Mouse (Mus musculus) neural tube, embryonic 11.5 days (tissue): ENCODE results near the gene Gse1. TPM values are rescaled to one million over a fixed set of nuclear protein-coding genes. Genes with fewer than 3 reads are reported as not detected.
A peak's percentile ranks its signal among the peaks of the same experiment; 100 is the strongest.

Source experiments
- ATAC-seq: fragments of 200-750 bp; cut with Nextera tagmentation; 2 replicates; pipeline ENCODE4 v1.8.0; 2017; ENCODE audit warnings: moderate number of reproducible peaks, mild to moderate bottlenecking, moderate TSS enrichment, moderate library complexity; ENCODE audit not compliant: insufficient read depth, low FRiP score, low TSS enrichment
- DNase-seq: peaks from one replicate; pipeline ENCODE4 v3.0.0-alpha.2; 2015; ENCODE audit warnings: low spot score
- H3K27ac ChIP-seq: fragments of 300-500 bp; sonication (generic); 2 replicates; pipeline ENCODE4 v1.5.1; 2014; ENCODE audit warnings: low read depth, mild to moderate bottlenecking, low read length
- H3K27me3 ChIP-seq: fragments of 300-500 bp; sonication (generic); 2 replicates; pipeline ENCODE4 v1.6.1; 2014; ENCODE audit warnings: mild to moderate bottlenecking, low read length, mixed read lengths; ENCODE audit not compliant: control insufficient read depth, insufficient read depth
- H3K36me3 ChIP-seq: fragments of 300-500 bp; sonication (generic); 2 replicates; pipeline ENCODE4 v1.6.1; 2014; ENCODE audit warnings: mild to moderate bottlenecking, low read length, moderate library complexity, mixed read lengths; ENCODE audit not compliant: control insufficient read depth, insufficient read depth
- H3K4me1 ChIP-seq: fragments of 300-500 bp; sonication (generic); 2 replicates; pipeline ENCODE4 v1.6.1; 2014; ENCODE audit warnings: low read length, mixed read lengths; ENCODE audit not compliant: control insufficient read depth, insufficient read depth
- H3K4me2 ChIP-seq: fragments of 300-500 bp; sonication (generic); 2 replicates; pipeline ENCODE4 v1.6.1; 2014; ENCODE audit warnings: low read depth, mild to moderate bottlenecking, moderate library complexity
- H3K4me3 ChIP-seq: fragments of 300-500 bp; sonication (generic); 2 replicates; pipeline ENCODE4 v1.5.1; 2014; ENCODE audit warnings: low read depth, low read length
- H3K9ac ChIP-seq: fragments of 300-500 bp; sonication (generic); 2 replicates; pipeline ENCODE4 v1.6.1; 2014; ENCODE audit warnings: mild to moderate bottlenecking, low read length
- H3K9me3 ChIP-seq: fragments of 300-500 bp; sonication (generic); 2 replicates; pipeline ENCODE4 v1.6.1; 2016; ENCODE audit warnings: low read length; ENCODE audit not compliant: control insufficient read depth
- WGBS: fragments of 180-500 bp; shearing (Covaris S2); extraction: QIAGEN DNeasy Blood & Tissue Kit; methylation state at CpG from one replicate; pipeline ENCODE4 v1.1.7; 2014; 5-methylcytosine and 5-hydroxymethylcytosine counted together
- polyA plus RNA-seq: library from polyadenylated mRNA; unstranded; fragments of >200 nt; fragmentation: Nextera tagmentation; extraction: Ambion mirVana; gene quantifications from 2 replicates; pipeline ENCODE4 v1.2.1, GENCODE M21; 2014

Gse1 gene
- polyA plus RNA-seq, 1 experiment from 2014 or later, result 33.5 TPM

DNA sequence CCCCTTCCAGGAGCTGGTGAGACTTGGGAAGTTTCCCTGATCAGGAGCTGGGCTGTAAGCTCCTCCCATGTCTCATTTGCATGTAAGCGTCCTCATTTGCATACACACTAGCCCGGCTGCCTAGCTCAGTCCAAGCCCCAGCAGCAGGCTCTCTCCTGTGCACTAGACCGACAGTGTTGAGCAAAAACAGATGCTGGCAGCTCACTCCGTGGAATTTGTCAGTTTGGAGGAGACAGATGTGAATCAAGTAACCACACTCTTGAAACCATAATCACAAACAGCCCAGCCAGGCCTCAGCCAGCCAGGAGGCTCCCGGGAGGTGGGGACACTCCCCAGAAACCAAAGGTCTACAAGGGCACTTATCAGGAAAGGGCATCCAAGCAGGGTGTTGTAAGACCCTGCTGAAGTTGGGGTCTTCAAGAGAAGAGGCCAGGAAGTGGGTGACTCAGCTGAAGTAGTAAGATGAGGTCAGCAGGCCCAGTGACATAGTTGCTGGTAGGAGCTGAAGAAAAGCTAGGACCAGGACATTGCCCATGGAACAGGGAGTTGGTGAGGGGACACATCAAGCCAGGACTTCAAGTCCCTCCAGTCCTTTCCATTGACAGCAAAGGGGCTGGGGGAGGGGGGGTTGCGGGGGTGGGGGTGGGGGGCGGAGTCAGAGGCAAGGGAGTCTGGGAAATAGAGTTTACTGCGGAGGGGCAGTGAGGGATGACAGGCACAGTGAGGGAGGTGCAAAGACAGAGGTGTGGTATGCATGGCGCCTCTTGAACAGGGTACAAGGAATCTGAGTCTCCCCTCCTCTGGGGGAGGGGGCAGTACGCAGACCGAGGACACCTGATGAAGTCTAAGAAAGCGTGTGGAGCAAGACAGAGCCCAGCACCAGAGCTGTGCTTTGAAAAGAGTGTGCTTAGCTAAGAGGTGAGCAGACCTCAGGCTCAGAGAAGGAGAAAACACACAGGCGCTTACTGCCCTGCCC lies 11.1 kb upstream of the Gse1 start:
- Histone ChIP-seq H3K27ac (no peak overlapping the region), H3K9me3 (no peaks in the 10 kb centered on the region), H3K9ac (no peak overlapping the region), H3K4me1 (peaks cover 26% of the 10 kb centered on the region), H3K4me3 (no peak overlapping the region), H3K27me3 (no peaks in the 10 kb centered on the region), H3K4me2 (no peak overlapping the region), H3K36me3 (no peaks in the 10 kb centered on the region)
- ATAC-seq (peak; percentile 86), DNase-seq (peak; percentile 67)
- WGBS, result 18% methylated on average over 13 of the region's 13 CpGs

DNA sequence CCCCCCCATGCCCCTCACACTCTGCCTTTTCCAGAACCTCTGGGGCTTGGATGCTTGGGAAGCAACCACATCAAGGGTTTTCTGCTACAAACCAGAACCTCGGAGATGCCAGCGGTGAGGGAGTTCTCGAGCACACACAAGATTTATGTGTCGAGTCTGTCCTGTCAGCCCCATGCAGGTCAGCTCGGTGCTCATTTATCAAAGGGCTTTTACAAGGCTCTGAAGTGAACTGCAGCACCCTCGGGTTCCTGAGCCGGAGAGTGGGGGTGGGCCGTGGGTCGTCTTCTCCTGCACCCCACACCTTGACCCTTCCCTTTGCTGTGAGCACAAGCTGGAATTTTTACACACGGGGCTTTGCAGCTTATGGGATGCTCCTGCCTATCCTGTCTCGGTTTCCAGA lies 5.7 kb upstream of the Gse1 start:
- Histone ChIP-seq H3K4me2 (no peak overlapping the region), H3K4me1 (peaks cover 47% of the 10 kb centered on the region), H3K9ac (no peak overlapping the region), H3K27me3 (no peaks in the 10 kb centered on the region), H3K36me3 (no peaks in the 10 kb centered on the region), H3K9me3 (no peaks in the 10 kb centered on the region), H3K27ac (peak overlapping the region; percentile 46; the same call in 1 of the 2 replicates), H3K4me3 (no peak overlapping the region)
- ATAC-seq, result no peak
- WGBS, result 17% methylated on average over 11 of the region's 11 CpGs
- DNase-seq, result no peak

DNA sequence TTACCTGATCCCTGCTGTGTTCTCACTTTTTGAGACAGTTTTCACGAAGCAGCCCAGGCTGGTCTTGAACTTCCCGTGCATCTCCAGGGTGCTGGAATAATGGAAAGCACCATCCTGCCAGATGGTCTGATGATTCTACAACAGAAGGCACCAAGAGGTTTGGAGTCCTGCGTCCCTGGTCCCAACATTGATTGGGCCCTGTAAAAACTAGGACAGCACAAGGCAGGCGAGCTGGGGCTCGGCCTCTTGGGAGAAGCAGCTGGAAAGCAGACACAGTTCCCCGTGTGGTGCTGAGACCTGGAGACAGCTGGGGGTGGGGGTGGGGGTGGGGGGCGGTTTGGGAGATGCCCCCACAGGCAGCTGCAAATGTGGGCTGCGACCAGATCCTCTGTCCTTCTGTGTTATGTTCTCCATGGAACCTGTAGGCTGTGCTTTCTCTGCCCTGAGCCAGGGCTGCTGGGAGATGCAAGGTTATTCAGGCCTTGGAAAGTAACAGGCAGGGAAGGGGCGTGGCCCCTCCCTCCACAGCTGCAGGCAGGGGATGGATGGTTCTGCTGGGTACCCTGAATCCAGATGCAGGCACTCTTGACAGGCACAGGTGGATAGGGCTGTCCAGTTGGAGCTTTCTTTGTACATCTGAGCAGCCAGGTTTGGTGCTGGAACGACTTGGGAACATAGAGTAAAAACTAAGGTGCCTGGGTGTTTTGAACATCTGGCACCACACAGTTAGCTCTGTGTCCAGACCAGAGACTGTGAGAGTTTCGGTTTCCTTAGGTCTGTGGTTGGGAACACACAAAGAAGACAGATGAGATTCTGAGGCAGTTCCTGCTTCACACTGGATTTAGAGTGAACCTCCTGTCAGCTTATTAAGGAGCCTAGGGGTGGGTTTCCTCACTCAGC lies 3.5 kb upstream of the Gse1 start:
- Histone ChIP-seq H3K4me2 (no peak overlapping the region), H3K27ac (0 out of 2 replicates have a peak overlapping the region, but pooled peaks have one; percentile 23), H3K4me1 (peaks cover 58% of the 10 kb centered on the region), H3K9ac (peak overlapping the region; percentile 26; the same call in 1 of the 2 replicates), H3K4me3 (no peak overlapping the region), H3K36me3 (no peaks in the 10 kb centered on the region), H3K27me3 (no peaks in the 10 kb centered on the region), H3K9me3 (no peaks in the 10 kb centered on the region)
- ATAC-seq (no peak), DNase-seq (no peak)
- WGBS, result 42% methylated on average over 10 of the region's 11 CpGs

DNA sequence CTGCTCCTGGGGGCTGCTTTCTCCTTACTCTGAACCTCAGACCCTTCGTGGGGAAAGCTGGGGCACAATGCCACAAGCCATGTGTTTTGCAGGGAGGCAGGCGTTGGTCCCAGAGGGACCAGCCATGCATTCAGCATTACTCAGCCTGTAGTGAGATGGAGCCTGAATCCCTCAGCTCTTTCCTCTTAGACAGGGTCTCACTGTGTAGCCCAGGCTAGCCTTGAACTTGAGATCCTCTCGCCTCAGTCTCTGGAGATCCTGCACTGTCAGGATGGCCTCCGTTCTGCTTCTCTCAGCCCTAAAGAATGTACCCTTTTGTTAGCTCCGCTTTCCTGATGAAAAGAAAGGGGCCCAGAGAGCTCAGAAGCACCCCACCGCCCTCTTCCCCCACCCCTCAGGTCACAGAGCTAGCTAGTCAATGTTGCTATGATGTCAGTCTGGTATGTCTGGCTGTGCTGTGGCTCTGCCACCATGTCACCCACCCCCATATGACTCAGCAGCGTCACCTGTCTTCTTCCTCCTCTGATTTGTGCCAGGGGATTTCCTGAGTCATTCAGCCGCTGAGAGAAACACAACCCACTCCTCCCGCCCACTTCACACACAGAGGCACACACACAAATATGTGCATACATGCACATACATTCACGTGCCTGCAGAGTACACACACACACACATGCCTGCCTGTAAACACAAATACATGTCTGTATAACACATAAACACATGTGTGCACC lies 2.7 kb upstream of the Gse1 start:
- 40% methylated on average over 10 of the region's 10 CpGs for WGBS
- Histone ChIP-seq H3K4me3 (no peak overlapping the region), H3K27ac (0 out of 2 replicates have a peak overlapping the region, but pooled peaks have one; percentile 23), H3K36me3 (no peaks in the 10 kb centered on the region), H3K4me1 (peaks cover 66% of the 10 kb centered on the region), H3K27me3 (no peaks in the 10 kb centered on the region), H3K9ac (no peak overlapping the region), H3K4me2 (no peak overlapping the region), H3K9me3 (no peaks in the 10 kb centered on the region)
- peak; percentile 57 for DNase-seq
- ATAC-seq, result peak; percentile 26; the same call in 1 of the 2 replicates

DNA sequence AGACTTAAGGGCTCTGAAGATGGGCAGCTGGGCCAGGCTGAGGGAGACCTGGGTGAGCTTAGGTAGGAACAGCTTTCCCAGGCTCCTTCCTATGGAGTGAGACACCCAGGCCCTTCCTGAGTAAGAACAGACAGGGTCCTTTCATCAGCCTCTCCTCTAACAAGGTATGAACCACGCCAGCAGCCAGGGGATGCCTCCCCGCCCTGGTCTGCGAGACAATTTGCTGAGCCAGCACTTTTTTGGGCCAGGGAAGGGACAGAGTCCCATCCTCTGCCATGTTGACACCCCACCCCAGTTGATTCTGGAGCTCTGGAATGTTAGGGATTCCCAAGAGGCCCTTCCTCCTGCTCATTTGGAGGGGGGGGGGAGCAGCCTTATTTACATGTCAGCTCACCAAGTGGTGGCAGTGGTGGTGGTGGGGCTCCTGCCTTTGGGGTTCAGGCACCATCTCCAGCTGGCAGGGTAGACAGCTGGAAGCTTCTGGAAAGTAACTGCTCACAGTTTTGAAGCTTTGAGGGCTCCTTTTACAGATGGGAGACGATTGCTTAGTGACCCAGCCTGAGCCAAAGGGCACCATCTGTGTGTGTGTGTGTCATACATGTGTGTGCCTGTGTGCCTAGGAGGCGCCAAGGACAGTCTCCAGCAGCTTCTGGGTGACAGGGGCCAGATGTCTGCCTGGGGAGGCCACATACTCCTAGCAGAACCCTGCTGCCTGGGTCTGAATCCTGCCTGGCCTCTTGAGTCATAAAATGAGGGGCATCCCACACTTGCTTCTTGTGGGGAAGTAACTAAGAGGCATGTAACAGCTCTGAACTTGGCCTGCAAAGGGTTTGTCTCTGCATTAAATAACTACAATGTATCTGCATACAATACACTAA lies 1.3 kb upstream of the Gse1 start:
- ATAC-seq (no peak), DNase-seq (no peak)
- WGBS, result 44% methylated on average over 5 of the region's 5 CpGs
- H3K27ac ChIP-seq, result peak overlapping the region; percentile 85
- H3K27me3 ChIP-seq, result no peaks in the 10 kb centered on the region
- no peaks in the 10 kb centered on the region for H3K36me3 ChIP-seq
- no peaks in the 10 kb centered on the region for H3K9me3 ChIP-seq
- H3K9ac ChIP-seq, result no peak overlapping the region; the same call in 1 of the 2 replicates
- H3K4me2 ChIP-seq, result peak overlapping the region; percentile 98; the same call in 1 of the 2 replicates
- no peak overlapping the region for H3K4me3 ChIP-seq
- H3K4me1 ChIP-seq, result peaks cover 76% of the 10 kb centered on the region

DNA sequence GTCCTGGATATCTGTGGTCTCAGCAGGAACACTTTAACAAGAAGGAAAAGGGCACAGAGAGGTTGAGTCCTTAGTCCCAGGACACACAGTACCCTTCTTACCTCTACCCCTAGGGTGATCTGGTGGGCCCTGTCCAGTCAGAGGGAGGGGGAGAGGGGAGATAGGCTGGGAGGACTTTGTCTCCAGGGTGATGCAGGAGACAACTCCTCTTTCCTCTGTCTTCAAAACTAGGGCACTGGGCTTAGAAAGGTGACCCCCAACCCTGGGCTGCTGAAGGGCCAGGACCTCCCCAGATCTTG lies 729 bp upstream of the Gse1 start:
- Histone ChIP-seq H3K27ac (peak overlapping the region; percentile 85), H3K27me3 (no peaks in the 10 kb centered on the region), H3K4me1 (peaks cover 77% of the 10 kb centered on the region), H3K9ac (peak overlapping the region; percentile 10; the same call in 1 of the 2 replicates), H3K4me2 (peak overlapping the region; percentile 98), H3K9me3 (no peaks in the 10 kb centered on the region), H3K4me3 (peak overlapping the region; percentile 65), H3K36me3 (no peaks in the 10 kb centered on the region; the same call in 1 of the 2 replicates)
- ATAC-seq (peak; percentile 20; the same call in 1 of the 2 replicates), DNase-seq (no peak)

DNA sequence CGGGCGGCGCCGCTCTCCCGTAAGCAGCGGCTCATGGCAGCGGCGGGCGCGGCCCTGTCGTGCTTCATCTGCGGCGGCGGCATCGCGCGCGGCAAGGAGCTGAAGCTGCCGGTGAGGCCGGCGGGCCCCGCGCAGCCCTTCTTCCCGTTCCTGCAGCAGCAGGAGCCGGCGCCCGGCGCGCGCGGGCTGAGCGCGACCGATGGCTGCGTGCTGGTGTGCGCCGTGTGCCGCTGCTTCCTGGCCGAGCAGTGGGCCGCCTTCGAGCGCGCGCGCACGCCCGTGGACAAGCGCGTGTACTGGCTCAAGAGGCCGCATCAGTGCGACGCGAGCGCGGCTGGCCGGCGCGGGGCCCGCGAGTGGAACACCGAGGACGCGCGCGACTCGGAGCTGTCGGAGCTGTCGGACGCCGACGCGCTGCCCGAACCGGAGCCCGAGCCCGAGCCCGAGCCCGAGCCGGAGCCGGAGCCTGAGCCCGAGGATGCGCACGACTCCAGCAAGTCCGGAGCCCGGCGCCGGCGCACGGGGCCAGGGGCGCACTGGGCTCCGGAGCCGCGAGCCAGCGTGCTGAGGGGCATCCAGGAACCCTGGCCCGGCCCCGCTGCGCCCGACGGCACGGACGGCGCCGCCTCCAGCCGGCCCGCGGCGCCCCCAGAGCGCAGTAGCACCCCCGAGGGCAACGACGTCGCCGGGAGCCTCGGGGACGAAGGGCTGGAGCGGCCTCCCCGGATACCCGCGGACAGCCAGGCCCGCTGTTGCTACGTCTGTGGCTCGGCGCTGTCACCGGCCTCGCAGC lies 721 bp downstream of the Gse1 start:
- WGBS, result under 1% methylated on average over 112 of the region's 125 CpGs
- peak overlapping the region; percentile 65 for H3K4me3 ChIP-seq
- H3K9me3 ChIP-seq, result no peaks in the 10 kb centered on the region
- no peaks in the 10 kb centered on the region; the same call in 1 of the 2 replicates for H3K36me3 ChIP-seq
- peak overlapping the region; percentile 85 for H3K27ac ChIP-seq
- H3K4me2 ChIP-seq, result peak overlapping the region; percentile 98
- H3K4me1 ChIP-seq, result peaks cover 79% of the 10 kb centered on the region
- ATAC-seq (no peak), DNase-seq (peak; percentile 65)
- H3K9ac ChIP-seq, result peak overlapping the region; percentile 62
- H3K27me3 ChIP-seq, result no peaks in the 10 kb centered on the region
